Mouse (Mus musculus): ENCODE data around the gene Ccdc144b. TPM values are rescaled to one million over a fixed set of nuclear protein-coding genes. Genes with fewer than 3 reads are reported as not detected.

Ccdc144b gene
- polyA plus RNA-seq, 1 experiment, result not detected

- Histone ChIP-seq H3K4me3 (ENCODE audit: insufficient read depth, poor library complexity, severe bottlenecking) (no peak overlapping the region), H3K27me3 (ENCODE audit: control insufficient read depth, insufficient read depth, insufficient read length) (peaks cover 2% of the 10 kb centered on the region), H3K36me3 (ENCODE audit: control insufficient read depth, insufficient read depth) (no peaks in the 10 kb centered on the region), H3K79me2 (ENCODE audit: control insufficient read depth, insufficient read depth) (no peaks in the 10 kb centered on the region), H3ac (ENCODE audit: control insufficient read depth, insufficient read length, low read depth) (no peak overlapping the region), H3K79me3 (ENCODE audit: low read depth) (no peaks in the 10 kb centered on the region)
- TF ChIP-seq CTCF (IDR thresholded peaks at IDR 0.05; ENCODE audit: control insufficient read depth, insufficient read depth, insufficient read length) (peak; percentile 35), MYOG (IDR thresholded peaks at IDR 0.05; ENCODE audit: control insufficient read depth, extremely low read depth, insufficient read length) (no peak)
Observed at GRCm38 (mm10) chr3:36060096-36060850, 6.9 kb upstream of the Ccdc144b start.

- H3K36me3 ChIP-seq (ENCODE audit: control insufficient read depth, insufficient read depth), result no peaks in the 10 kb centered on the region
- H3ac ChIP-seq (ENCODE audit: control insufficient read depth, insufficient read length, low read depth), result no peak overlapping the region
- no peaks in the 10 kb centered on the region for H3K79me2 ChIP-seq (ENCODE audit: control insufficient read depth, insufficient read depth)
- H3K27me3 ChIP-seq (ENCODE audit: control insufficient read depth, insufficient read depth, insufficient read length), result peaks cover 7% of the 10 kb centered on the region
- H3K79me3 ChIP-seq (ENCODE audit: low read depth), result no peaks in the 10 kb centered on the region
- no peak for TF ChIP-seq CEBPB (IDR thresholded peaks at IDR 0.05; ENCODE audit: low read depth)
- H3K4me3 ChIP-seq (ENCODE audit: insufficient read depth, poor library complexity, severe bottlenecking), result no peak overlapping the region
Observed at GRCm38 (mm10) chr3:36049106-36049505, 4.2 kb downstream of the Ccdc144b start.

GRCm38 (mm10) chr3:36045086-36045485 lies 8.3 kb downstream of the Ccdc144b start:
- H3K27me3 ChIP-seq (ENCODE audit: control insufficient read depth, insufficient read depth, insufficient read length), result no peaks in the 10 kb centered on the region
- no peaks in the 10 kb centered on the region for H3K36me3 ChIP-seq (ENCODE audit: control insufficient read depth, insufficient read depth)
- TF ChIP-seq CTCF (IDR thresholded peaks at IDR 0.05; ENCODE audit: control insufficient read depth, insufficient read depth, insufficient read length) (no peak), MYOG (IDR thresholded peaks at IDR 0.05; ENCODE audit: control insufficient read depth, extremely low read depth, insufficient read length) (no peak), USF1 (IDR thresholded peaks at IDR 0.05; ENCODE audit: low read depth) (no peak), CEBPB (IDR thresholded peaks at IDR 0.05; ENCODE audit: low read depth) (no peak)
- H3K79me3 ChIP-seq (ENCODE audit: low read depth), result no peaks in the 10 kb centered on the region
- H3K4me3 ChIP-seq (ENCODE audit: insufficient read depth, poor library complexity, severe bottlenecking), result no peak overlapping the region
- H3ac ChIP-seq (ENCODE audit: control insufficient read depth, insufficient read length, low read depth), result no peak overlapping the region
- H3K79me2 ChIP-seq (ENCODE audit: control insufficient read depth, insufficient read depth), result no peaks in the 10 kb centered on the region

- Histone ChIP-seq H3K4me3 (ENCODE audit: insufficient read depth, poor library complexity, severe bottlenecking) (no peak overlapping the region), H3K36me3 (ENCODE audit: control insufficient read depth, insufficient read depth) (no peaks in the 10 kb centered on the region), H3K79me3 (ENCODE audit: low read depth) (no peaks in the 10 kb centered on the region), H3ac (ENCODE audit: control insufficient read depth, insufficient read length, low read depth) (no peak overlapping the region), H3K27me3 (ENCODE audit: control insufficient read depth, insufficient read depth, insufficient read length) (no peaks in the 10 kb centered on the region), H3K79me2 (ENCODE audit: control insufficient read depth, insufficient read depth) (no peaks in the 10 kb centered on the region)
- no peak for TF ChIP-seq USF1 (IDR thresholded peaks at IDR 0.05; ENCODE audit: low read depth)
- no peak for TF ChIP-seq CEBPB (IDR thresholded peaks at IDR 0.05; ENCODE audit: low read depth)
- TF ChIP-seq MYOD1 (IDR thresholded peaks at IDR 0.05; ENCODE audit: control insufficient read depth, insufficient read length, low read depth), result no peak
Observed at GRCm38 (mm10) chr3:36044520-36044919, 8.8 kb downstream of the Ccdc144b start.

- Histone ChIP-seq H3ac (ENCODE audit: control insufficient read depth, insufficient read length, low read depth) (no peak overlapping the region), H3K27me3 (ENCODE audit: control insufficient read depth, insufficient read depth, insufficient read length) (no peaks in the 10 kb centered on the region), H3K4me3 (ENCODE audit: insufficient read depth, poor library complexity, severe bottlenecking) (no peak overlapping the region), H3K79me3 (ENCODE audit: low read depth) (no peaks in the 10 kb centered on the region), H3K36me3 (ENCODE audit: control insufficient read depth, insufficient read depth) (no peaks in the 10 kb centered on the region), H3K79me2 (ENCODE audit: control insufficient read depth, insufficient read depth) (no peaks in the 10 kb centered on the region)
- TF ChIP-seq MYOD1 (IDR thresholded peaks at IDR 0.05; ENCODE audit: control insufficient read depth, insufficient read length, low read depth) (no peak), USF1 (IDR thresholded peaks at IDR 0.05; ENCODE audit: low read depth) (no peak), CTCF (IDR thresholded peaks at IDR 0.05; ENCODE audit: control insufficient read depth, insufficient read depth, insufficient read length) (no peak), FOSL1 (IDR thresholded peaks at IDR 0.05; ENCODE audit: insufficient read depth, low read length, poor library complexity, severe bottlenecking) (no peak), CEBPB (IDR thresholded peaks at IDR 0.05; ENCODE audit: low read depth) (no peak), MAX (IDR thresholded peaks at IDR 0.05) (no peak), MYOG (IDR thresholded peaks at IDR 0.05; ENCODE audit: control insufficient read depth, extremely low read depth, insufficient read length) (no peak)
Observed at GRCm38 (mm10) chr3:36031740-36032510, 21.4 kb downstream of the Ccdc144b start.

GRCm38 (mm10) chr3:36029993-36030392 lies 23.4 kb downstream of the Ccdc144b start:
- Histone ChIP-seq H3K27me3 (ENCODE audit: control insufficient read depth, insufficient read depth, insufficient read length) (peaks cover 4% of the 10 kb centered on the region), H3K36me3 (ENCODE audit: control insufficient read depth, insufficient read depth) (no peaks in the 10 kb centered on the region), H3K79me2 (ENCODE audit: control insufficient read depth, insufficient read depth) (no peaks in the 10 kb centered on the region), H3K4me3 (ENCODE audit: insufficient read depth, poor library complexity, severe bottlenecking) (no peak overlapping the region), H3K79me3 (ENCODE audit: low read depth) (no peaks in the 10 kb centered on the region), H3ac (ENCODE audit: control insufficient read depth, insufficient read length, low read depth) (no peak overlapping the region)
- TF ChIP-seq CEBPB (IDR thresholded peaks at IDR 0.05; ENCODE audit: low read depth) (no peak), CTCF (IDR thresholded peaks at IDR 0.05; ENCODE audit: control insufficient read depth, insufficient read depth, insufficient read length) (no peak), FOSL1 (IDR thresholded peaks at IDR 0.05; ENCODE audit: insufficient read depth, low read length, poor library complexity, severe bottlenecking) (no peak), MYOG (IDR thresholded peaks at IDR 0.05; ENCODE audit: control insufficient read depth, extremely low read depth, insufficient read length) (no peak), MAX (IDR thresholded peaks at IDR 0.05) (no peak), USF1 (IDR thresholded peaks at IDR 0.05; ENCODE audit: low read depth) (no peak), MYOD1 (IDR thresholded peaks at IDR 0.05; ENCODE audit: control insufficient read depth, insufficient read length, low read depth) (no peak)
